Mouse (Mus musculus) layer of hippocampus, adult 11-12 months (tissue): ENCODE data around the gene Foxf2.

Experiments used
- DNase-seq: peaks from one replicate; pipeline ENCODE4 v3.0.0; 2022; ENCODE audit warnings: low spot score

The Foxf2 gene

DNA sequence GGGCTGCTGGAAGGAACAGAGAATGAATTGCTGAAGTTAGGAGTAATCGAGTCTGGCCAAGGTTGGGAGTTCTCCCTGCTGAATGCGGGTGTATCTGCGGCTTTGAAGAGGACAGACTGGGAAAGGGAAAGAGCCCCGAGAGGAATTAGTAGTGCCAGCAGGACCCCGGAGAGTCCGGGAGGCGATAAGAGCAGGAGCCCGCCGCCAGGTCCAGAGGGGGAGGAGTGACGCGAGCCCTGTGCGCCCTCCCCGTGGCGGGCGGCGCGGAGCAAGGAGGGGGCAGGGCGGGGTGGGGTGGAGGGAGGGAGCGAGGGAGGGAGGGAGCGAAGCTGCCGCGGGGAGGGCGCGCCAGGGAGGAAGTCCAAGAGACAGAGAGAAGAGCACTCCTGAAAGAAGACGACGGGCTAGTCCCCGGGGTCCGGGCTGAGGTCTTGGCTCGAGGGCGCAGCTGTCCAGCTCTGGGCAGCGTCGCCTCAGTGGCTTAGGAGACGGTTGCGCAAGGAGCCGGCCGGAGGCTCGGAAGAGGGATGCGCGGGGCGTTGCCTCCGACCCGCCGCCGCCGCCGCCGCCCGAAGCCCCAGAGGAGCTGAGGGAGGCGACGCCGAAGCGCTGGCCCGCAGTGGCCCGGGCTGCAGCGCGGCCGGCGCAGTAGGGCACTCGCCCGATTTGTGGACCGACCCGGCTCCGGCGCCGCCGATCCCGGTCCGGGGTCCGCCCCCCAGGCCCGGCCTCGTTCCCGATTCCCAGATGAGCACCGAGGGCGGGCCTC is at the start of gene Foxf2:
Foxf2 (plus strand) TSS at position 484 of the 769 bp plus-strand sequence.
- no peak for DNase-seq

DNA sequence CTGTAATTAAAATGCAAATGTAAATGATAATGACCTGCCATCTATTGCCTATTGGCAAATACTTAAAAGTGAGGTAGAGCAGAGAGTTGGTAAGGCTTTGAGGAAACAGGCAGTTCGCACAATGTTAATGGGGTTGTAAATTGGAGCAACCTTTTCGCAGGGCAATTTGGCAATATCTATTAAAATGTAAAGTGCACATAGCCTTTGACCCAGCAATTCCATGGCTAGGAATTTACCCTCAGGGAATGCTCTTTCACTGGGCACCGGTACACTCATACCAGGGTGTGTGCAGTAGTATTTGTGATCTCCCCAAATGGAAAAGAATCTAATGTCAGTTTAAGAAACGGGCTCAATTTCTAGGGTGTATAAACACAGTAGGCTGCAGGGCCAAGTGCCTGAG is 48.9 kb upstream of the Foxf2 start:
- no peak for DNase-seq

DNA sequence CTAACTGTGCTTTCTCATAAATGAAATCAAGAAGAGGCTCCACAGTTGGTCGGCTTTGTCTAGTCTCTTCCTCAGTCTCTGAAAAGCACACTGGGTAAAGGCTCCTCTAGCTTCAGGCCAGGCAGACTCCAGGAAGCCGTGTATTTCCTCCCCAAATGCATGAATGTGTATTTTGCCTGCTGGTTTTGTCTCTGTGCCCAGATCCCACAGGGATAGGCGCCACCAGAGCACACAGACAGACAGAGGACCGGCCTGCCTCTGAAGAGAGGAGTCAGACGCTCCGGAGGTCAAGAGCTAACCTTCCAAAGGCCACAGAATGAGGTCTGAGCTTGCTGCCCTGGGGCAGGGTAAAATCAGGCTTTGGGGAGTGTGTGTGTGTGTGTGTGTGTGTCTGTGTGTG is 48.0 kb upstream of the Foxf2 start:
- no peak for DNase-seq

DNA sequence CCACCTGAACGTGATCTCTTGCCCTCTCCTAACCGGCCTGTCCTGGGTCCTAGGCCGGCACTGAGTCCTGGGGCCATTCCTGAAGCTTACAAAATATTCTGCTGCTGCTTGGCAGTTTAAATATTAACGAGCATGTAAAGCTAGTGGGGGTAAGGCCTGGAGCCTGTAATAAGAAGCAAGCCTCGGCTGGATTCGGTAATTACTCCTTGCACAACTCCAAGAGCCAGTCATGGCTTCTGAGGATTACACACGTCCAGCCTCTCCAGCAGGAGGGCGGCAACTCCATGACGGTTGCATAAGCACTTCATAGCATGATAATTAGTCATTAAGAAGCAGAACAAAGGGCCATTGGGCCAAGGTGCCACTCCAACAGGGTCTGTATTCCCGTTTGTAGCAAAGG is 47.2 kb upstream of the Foxf2 start:
- no peak for DNase-seq

DNA sequence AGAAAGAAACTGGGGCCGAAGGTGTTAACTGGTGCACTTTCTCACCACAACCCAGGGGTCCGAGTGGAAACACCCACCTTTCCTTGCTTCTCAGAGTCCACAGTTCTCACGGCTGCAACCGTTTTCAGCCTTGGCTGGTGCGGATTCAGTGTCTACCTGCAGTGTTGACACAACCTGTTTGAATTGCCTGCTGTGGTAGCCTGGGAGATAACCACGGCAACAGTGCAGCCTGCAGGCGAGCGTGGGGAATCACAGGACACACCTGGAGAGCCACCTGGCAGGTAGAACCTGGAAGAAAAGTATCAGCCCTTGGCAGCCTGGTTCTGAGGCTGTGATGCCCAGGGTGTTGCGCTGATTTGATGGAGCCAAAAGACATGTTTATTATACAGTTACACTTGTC is 45.8 kb upstream of the Foxf2 start:
- no peak for DNase-seq

DNA sequence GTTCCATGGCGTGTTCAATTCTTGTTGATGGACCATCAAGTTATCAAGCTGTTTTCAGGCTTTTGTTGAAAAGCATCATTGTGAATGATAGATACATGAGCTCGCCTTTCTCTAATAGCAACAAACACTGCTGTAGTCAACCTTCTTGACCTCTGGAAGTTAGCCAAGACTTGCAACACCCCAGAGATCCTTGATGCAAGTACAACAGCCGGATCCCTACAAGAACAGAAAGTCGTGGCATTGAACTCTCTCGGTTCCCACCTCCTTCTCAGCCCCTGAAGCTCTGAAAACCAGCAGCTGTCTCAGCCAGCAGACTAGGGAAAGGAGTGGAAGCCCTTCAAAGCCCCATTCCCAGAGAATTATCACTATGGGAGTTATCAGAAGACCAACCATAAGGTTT is 38.3 kb upstream of the Foxf2 start:
- no peak for DNase-seq

DNA sequence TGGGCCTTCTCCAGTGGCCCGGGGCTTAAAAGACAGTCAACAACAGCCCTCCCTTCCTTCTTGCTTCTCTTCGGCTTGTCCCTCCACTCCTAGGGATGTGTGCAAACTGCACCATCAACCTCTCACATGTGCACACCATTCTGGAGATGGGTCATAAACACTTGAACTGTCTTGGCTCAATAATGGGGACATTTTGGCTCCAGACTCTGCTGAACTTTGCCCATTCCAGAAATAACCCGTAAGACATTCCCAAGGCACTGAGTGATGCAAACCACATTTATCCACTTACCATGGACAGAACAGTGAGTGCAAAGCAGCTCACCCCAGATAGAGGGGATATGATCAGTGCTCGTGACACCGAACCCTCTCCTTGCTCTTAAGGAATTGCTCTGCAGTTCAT is 26.0 kb upstream of the Foxf2 start:
- DNase-seq, result no peak

DNA sequence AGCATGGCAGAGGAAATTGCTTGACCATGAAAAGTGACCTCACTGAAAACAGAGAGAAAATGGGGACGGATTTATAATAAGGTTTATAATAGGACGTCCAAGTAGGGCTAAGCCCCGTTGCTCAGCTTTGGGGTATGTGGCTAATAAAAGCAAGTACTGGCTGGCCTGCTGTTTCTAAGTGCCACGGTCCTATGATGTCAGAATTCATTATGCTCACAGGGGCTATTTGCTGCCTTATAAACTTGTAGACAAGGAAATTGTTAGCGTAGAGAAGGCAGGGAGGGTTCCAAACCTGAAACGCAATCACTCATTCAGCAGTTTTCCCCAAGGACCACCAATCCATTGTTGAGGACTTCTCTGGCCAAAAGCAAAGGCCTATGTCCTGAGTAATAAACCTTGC is 21.7 kb upstream of the Foxf2 start:
- no peak for DNase-seq

DNA sequence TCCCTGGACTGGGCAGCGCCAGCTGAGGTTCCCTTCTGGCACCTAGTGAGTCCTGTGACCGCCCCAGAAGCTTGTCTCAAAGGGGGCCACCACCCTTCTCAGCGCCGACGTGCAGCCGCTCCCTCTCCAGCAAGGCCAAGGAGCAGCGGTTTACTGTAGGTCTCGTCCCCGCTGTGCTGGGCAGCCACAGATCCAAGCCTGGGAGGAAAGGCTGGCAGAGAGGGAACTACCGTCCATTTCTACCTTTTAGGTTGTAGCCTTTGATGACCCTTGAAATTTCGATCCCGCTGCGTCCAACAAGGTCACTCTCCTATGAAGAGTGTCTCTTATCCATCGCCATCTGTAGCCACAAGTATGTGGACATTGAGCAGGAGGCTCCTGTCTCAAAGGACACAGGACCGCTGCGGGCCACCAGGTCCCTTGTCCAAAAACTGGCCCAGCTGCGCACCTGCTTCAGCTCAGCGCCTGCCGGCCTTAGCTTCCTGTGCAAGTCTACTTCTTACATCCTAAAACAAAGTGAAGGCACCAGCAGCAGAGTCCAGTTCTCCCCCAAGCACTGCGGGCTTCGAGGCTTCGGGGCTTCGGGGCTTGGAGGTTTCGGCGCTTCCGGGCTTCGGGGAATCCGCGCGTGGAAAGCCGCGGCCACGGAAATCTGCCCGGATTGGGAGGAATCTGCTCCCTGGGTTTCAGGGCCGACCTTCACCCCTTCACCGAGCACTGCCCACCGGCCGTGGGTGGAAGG is 10.7 kb upstream of the Foxf2 start:
- no peak for DNase-seq

DNA sequence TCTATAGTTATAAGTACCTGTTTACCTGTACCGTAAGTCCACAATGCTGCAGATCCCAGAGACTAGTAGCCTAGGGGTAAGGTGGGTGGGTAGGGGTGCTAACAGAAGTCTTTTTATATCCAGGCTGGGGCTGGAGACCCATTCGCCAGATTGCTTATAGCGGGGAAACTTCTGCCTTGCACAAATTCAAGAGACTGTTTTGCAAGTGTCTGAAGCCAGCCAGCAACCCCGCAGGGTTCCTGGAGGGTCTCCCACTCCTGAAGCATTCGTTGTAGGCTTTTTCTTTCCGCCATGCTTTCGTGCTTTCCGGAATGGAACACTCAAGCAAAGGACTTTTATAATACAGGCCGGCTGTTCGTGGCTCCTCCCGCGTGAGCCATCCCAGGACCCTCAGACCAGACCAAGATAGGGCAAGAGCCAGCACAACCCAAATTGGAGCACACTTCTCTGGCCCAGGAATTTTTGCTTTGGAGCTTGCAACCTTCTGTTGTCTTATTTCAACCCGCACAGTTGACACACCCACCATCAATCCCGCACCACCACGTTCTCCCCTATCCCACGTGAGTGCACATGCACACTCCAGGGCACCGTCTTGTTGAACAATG is 10.0 kb upstream of the Foxf2 start:
- no peak for DNase-seq

DNA sequence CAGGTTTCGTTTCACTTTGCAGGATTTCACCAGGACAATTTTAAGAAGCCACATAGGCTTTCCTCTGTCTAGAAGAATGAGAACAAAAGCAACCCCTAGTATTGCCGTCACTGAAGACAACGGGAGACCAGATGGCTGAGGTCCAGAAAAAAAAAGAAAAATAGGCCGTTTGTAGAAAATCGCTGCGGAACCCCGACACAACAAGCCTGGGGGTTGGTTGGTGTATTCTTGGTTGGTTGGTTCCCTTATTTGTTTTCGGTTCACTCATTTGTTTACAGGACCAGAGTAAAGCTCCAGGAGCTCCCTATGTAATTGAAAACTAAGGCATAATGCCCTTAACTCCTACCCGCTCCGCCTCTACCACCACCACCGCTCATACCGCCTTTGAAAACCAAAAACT is 7.6 kb upstream of the Foxf2 start:
- no peak for DNase-seq

DNA sequence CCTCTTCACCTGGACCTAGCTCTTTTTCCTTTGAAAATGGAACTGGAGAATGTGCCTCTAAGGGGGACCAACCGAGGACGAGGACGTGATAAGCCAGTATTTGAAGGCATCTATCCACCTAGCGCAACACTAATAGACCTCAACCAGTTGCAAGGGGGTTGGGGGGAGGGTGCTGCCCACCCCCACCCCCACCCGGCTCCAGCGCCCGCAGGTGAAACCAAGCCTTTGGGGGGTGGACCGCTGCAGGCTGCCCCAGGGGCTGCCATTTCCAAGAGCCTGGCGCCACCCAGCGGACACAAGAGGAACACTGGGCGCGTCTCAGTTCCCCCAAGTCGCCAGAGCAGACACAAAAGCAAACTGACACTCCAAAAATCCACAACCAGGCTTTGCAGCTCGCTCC is 7.2 kb upstream of the Foxf2 start:
- peak; percentile 62 for DNase-seq

DNA sequence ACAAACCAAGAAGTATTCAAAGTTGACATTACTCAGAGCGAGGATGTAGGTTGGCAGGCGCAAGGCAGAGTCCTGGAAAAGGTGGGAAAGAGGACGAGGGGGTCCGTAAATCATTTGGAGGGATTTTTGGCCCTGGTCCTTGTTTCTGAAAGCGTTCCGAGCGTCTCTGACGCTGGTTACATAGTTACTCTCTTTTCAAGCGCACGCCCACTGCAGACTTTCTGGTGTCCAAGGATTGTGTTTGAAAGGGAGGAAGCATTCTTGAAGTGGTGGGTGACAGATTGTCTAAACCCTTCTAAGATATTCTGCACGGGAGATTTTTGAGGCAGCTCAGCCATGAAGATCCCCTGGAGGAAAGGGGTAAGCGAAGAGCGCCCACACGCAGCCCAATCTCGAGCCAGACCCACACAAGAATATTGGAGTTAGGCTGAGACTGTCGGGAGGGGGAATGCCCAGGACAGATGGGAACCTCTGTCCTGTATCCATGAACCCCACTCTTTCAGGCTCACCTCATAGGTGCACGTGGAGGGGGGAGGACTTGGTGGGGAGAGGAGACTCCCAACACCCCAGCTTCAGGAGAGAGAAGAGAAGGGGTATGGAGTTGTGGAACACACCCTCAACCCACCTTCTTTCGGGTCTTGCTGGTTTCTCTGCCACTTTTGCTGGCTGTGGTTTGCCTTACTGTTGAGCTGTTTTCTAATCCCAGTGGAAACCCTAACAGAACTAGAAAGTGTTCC is 6.5 kb upstream of the Foxf2 start:
- no peak for DNase-seq

DNA sequence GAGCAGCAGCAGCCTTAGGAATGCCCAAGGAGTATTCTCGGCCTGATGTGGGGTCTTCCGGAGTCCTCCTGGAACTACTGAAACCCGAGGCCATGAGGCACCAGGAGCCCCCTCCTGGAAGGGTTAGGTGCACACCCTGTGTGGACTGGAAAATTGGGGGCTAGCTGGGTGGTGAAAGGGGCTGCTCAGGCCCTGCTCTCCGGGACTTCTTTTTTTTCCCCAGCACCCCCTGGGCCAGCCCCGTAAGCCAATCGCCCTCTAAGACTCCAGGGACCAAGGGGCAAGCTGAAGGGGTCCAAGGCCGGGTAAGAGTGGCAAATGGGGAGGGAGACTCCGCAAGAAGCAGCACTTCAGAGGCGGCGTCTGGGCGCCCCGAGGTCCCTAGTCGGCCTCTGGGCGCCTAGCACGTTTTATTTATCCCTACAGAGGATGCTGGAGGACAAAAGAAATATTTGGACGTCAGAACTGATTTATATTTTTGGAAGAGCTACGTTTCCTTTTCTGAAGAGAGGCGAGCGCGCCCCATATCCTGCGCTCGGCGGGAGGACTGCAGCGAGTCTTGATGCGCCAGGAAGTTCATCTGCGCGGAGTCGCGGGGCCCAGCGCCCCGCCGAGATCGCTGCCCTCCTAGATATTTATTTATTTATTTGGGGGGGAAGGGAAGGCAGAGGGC is 5.7 kb upstream of the Foxf2 start:
- no peak for DNase-seq

DNA sequence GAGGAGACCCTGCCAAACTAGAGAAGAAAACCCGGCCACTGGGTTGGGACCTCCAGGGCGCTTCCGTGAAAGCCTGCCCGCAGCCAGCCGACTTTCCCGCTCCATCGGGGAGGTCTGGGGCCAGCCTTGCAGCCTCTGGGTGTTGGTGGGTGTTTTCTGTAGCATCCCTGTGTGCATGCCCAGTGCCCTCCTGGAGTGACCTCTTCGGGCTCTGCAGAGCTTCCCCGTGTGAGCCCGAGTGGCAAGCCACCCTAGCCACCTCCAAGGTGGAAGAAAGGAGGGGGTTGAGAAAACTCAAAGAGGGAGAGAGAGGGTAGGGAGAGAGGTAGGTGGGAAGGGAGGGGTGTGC is 5.1 kb upstream of the Foxf2 start:
- DNase-seq, result no peak

DNA sequence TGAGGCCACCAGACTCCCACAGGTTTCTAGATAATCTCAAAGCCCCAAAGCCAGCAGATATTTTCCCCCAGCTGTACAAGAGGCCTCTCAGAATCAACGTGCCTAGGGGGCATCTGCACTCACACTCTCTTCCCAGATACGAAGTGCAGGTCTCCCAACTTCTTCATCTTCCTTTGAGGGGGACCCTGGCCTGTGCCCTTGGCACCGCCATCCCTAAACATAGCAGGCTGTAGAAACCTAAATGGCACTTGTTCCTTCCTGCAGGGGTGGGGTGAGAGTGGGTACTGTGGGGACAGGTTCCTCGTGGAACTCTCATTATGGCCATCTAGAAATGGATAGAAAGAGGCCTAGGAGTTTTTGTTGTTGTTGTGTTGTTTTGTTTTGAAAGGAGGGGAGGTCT is 4.7 kb upstream of the Foxf2 start:
- no peak for DNase-seq

DNA sequence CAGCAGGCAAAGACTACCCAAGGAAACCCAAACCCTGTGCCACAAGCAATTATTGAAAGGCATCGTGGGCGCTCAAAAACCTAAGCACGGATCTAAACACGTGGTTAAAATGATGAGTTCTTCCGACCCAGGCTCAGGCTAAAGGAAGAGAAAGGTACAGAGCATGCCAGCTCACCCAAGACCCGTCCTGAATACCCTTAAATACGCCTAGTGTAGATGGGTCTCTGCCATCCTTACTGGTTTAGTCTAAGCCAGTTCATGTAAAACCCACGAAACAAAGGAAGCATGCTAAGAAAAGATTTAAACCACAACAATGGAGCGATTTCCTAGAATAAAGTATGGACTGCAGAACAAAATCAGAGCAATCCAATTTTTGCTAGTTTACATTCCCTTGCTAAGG is 3.9 kb upstream of the Foxf2 start:
- no peak for DNase-seq

DNA sequence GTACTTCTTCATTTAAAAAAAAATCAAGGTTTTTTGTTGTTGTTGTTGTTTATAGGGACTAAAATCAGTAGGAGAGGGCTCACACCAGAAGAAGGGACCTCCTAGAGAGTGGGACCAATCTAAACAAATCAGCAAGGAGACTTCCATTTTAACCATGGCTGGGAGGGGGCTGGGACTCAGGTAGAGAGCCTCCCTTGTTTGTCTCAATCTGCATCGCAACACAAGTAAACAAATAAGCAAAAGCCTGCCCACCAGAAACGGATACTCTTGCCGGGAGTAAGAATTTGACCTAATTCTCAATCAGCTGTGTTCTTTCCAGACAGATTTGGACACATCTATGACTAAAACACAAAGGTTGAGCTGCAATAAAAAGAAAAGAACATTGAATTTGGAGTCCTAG is 3.2 kb upstream of the Foxf2 start:
- no peak for DNase-seq

DNA sequence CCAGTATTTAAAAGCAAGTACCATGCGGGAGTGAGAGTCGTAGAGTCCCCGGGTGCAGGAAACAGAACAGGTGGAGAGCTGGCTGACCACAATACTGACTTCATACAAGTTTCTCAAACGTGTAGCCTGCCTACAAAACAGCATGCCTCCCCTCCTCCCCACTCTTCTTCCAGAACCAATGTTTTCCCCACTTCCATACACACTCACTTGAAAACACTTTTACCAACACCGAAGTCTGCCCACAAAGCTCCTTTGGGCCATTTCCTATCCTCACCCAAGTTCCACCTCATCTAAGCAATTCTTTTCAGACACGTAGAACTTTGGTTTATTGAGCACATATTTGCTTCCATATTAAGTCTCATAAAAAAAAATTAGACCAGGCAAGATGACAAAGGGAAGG is 2.3 kb upstream of the Foxf2 start:
- no peak for DNase-seq

DNA sequence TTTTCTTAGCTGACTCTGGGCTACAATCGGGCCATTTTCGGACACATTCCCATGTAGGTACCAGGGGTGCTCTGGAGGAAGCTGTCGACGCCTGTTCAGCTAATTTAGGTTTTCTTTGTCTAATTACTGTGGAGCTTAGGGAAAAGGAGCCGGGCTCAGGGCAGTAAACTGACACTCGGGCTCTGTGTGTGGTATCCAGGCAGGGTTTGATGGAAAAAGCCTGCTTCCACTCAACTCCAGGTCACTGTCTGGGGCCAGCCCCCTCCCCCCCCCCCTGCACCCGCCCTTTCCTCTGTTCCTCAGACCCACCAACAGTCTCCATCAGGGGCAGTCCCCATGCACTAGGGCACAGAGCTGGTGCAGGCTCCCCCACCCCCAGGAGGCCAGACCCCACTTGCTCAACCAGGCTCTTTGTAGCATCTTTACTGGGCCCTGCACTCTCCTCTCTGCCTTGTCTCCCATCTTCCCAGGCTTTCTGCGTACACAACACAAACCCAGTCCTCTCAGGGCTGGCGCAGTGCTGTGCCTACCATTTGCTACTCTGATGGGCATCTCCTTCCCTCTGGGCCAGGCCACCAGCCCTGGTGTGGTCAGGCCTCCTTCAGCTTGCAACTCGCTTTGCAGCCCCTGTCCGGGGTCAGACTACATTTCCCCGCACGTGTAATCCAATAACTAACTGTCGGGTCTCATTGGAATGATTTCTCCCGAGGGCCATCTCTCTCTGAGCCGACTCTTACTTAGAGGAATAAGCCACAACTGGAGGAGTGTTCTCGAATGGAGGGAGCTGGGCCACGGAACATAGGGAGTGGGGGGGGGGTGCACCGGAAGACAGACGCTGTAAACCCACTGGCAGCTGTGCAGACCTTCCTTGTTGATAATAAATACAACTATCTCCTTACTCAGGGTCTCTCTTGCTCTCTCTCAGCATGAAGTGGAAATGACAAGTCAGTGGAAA is 1.4 kb upstream of the Foxf2 start:
- DNase-seq, result no peak

DNA sequence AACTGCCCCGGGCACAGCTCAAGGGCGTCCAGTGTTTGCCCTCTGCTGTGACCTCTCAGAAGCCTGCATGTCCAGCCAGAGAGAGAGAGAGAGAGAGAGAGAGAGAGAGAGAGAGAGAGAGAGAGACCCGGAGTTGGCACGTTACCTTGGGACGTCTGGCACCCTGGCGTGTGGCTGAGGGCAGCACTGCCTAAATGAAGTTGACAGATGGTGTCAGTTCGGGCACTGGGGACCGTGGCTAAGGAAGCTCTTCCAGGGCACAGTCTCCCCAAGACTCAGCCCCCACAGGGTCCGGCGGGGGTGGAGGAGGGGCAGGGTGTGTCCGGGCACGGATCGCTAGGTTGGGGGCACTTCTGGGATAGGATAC is 667 bp upstream of the Foxf2 start:
- DNase-seq, result no peak
